Mouse (Mus musculus): ENCODE data around the gene Tyw1. TPM values are rescaled to one million over a fixed set of nuclear protein-coding genes. Genes with fewer than 3 reads are reported as not detected.

The Tyw1 gene
- polyA plus RNA-seq, 1 experiment from 2014 or later, result 30.4 TPM

GRCm38 (mm10) chr5:130327615-130328263, 72.3 kb downstream of the Tyw1 start:
- Histone ChIP-seq H3K9me3 (peaks cover 4% of the 10 kb centered on the region; the same call in 1 of the 2 replicates), H3K4me1 (peaks cover 3% of the 10 kb centered on the region; the same call in 1 of the 2 replicates), H3K9ac (replicated peaks) (no peak overlapping the region), H3K4me3 (no peak overlapping the region), H3K27me3 (no peaks in the 10 kb centered on the region), H3K4me2 (replicated peaks) (no peak overlapping the region), H3K36me3 (peaks cover 23% of the 10 kb centered on the region), H3K27ac (replicated peaks) (no peak overlapping the region)
- WGBS, result 85% methylated on average over 6 of the region's 6 CpGs
- ATAC-seq (ENCODE audit: low FRiP score, low read depth), result no peak

DNA sequence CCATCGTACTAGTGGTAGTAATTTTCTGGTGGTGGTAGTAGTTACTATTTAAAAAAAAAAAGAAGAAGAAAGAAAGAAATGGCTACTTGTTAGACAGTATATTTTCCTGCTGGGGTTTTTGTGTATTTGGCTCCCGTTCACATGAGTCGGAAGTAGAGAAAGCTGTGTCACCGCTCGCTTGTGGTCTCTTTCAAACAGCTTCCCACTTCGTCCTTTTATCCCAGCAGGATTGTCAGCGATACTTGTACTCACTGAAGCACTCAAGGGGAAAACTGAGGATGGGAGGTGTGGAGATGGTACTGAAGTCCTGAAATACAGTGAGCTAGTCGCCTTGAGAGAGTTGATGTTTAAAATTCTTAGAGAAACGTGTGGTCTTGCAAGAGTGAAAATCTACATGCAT, 72.9 kb downstream of the Tyw1 start:
- no peak overlapping the region for H3K4me3 ChIP-seq
- no peak overlapping the region for H3K27ac ChIP-seq (replicated peaks)
- H3K9me3 ChIP-seq, result peaks cover 4% of the 10 kb centered on the region; the same call in 1 of the 2 replicates
- no peak overlapping the region for H3K4me2 ChIP-seq (replicated peaks)
- no peak overlapping the region for H3K9ac ChIP-seq (replicated peaks)
- H3K36me3 ChIP-seq, result peaks cover 23% of the 10 kb centered on the region
- H3K27me3 ChIP-seq, result no peaks in the 10 kb centered on the region
- WGBS, result 85% methylated on average over 9 of the region's 9 CpGs
- H3K4me1 ChIP-seq, result peaks cover 3% of the 10 kb centered on the region; the same call in 1 of the 2 replicates
- no peak for ATAC-seq (ENCODE audit: low FRiP score, low read depth)

DNA sequence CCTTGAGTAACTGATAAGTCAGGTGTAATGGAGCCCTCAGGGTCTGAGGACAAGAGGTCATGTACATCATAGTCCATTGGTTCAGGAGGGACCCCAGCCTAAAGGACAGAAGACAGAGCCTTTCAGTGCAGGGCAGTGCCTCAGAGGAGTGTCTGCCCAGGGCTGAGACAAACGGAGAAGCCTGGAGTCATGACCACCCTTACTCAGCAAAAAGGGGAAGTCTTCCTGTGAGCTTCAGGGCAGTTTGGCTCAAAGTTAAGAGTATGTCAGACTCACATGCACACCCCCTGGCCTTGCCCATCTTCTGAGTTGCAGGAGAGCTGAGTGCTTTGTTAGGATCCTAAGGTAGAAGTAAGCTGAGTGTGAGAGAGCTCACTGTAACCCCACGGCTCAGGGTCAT, 74.5 kb downstream of the Tyw1 start:
- Histone ChIP-seq H3K4me2 (replicated peaks) (no peak overlapping the region), H3K9me3 (no peaks in the 10 kb centered on the region), H3K36me3 (peaks cover 19% of the 10 kb centered on the region), H3K4me3 (no peak overlapping the region), H3K27ac (replicated peaks) (no peak overlapping the region), H3K4me1 (peaks cover 3% of the 10 kb centered on the region; the same call in 1 of the 2 replicates), H3K27me3 (no peaks in the 10 kb centered on the region), H3K9ac (replicated peaks) (no peak overlapping the region)
- no peak for ATAC-seq (ENCODE audit: low FRiP score, low read depth)
- 82% methylated on average over 2 of the region's 2 CpGs for WGBS

GRCm38 (mm10) chr5:130330801-130331200, 75.4 kb downstream of the Tyw1 start:
- no peak for ATAC-seq (ENCODE audit: low FRiP score, low read depth)
- Histone ChIP-seq H3K9me3 (no peaks in the 10 kb centered on the region), H3K27ac (replicated peaks) (no peak overlapping the region), H3K9ac (replicated peaks) (no peak overlapping the region), H3K4me2 (replicated peaks) (no peak overlapping the region), H3K27me3 (no peaks in the 10 kb centered on the region), H3K4me1 (peaks cover 3% of the 10 kb centered on the region; the same call in 1 of the 2 replicates), H3K4me3 (no peak overlapping the region), H3K36me3 (peaks cover 19% of the 10 kb centered on the region)
- WGBS, result 90% methylated on average over 4 of the region's 4 CpGs

GRCm38 (mm10) chr5:130331206-130331605, 75.8 kb downstream of the Tyw1 start:
- H3K4me2 ChIP-seq (replicated peaks), result no peak overlapping the region
- 75% methylated on average over 4 of the region's 4 CpGs for WGBS
- peaks cover 3% of the 10 kb centered on the region; the same call in 1 of the 2 replicates for H3K4me1 ChIP-seq
- H3K9me3 ChIP-seq, result no peaks in the 10 kb centered on the region
- H3K36me3 ChIP-seq, result peaks cover 17% of the 10 kb centered on the region
- no peaks in the 10 kb centered on the region for H3K27me3 ChIP-seq
- no peak overlapping the region for H3K27ac ChIP-seq (replicated peaks)
- no peak for ATAC-seq (ENCODE audit: low FRiP score, low read depth)
- peak overlapping the region; percentile 24; the same call in 1 of the 2 replicates for H3K9ac ChIP-seq (replicated peaks)
- H3K4me3 ChIP-seq, result no peak overlapping the region

- Histone ChIP-seq H3K36me3 (peaks cover 25% of the 10 kb centered on the region), H3K4me2 (replicated peaks) (no peak overlapping the region), H3K27ac (replicated peaks) (no peak overlapping the region), H3K4me3 (no peak overlapping the region), H3K9me3 (no peaks in the 10 kb centered on the region), H3K9ac (replicated peaks) (no peak overlapping the region), H3K27me3 (no peaks in the 10 kb centered on the region; the same call in 1 of the 2 replicates), H3K4me1 (peaks cover 3% of the 10 kb centered on the region; the same call in 1 of the 2 replicates)
- no peak for ATAC-seq (ENCODE audit: low FRiP score, low read depth)
- WGBS, result 85% methylated on average over 7 of the region's 7 CpGs
Observed at GRCm38 (mm10) chr5:130333566-130333965, 78.1 kb downstream of the Tyw1 start.

- no peak for ATAC-seq (ENCODE audit: low FRiP score, low read depth)
- WGBS, result 90% methylated on average over 11 of the region's 11 CpGs
Observed at GRCm38 (mm10) chr5:130333971-130334370, 78.6 kb downstream of the Tyw1 start.

DNA sequence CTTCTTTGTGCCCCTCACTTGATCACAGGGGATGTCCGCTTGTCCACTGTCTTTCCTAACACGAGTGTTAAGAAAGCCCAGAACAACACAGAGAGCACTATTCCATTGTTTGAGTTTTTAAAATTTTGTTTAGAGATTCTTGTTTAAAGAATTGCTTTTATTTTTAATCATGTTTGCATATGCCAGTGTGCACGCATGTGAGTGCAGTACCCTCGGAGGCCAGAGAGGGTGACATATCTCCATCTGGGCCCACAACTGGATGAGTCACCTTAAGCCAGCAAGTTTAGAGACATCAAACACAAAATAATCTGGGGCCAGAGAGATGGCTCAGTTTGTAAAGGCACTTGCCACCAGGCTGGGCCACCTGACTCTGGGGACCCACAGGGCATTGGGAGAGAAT, 80.0 kb downstream of the Tyw1 start:
- Histone ChIP-seq H3K36me3 (peaks cover 32% of the 10 kb centered on the region), H3K27ac (replicated peaks) (no peak overlapping the region), H3K4me1 (peaks cover 3% of the 10 kb centered on the region; the same call in 1 of the 2 replicates), H3K27me3 (no peaks in the 10 kb centered on the region; the same call in 1 of the 2 replicates), H3K9ac (replicated peaks) (no peak overlapping the region), H3K4me2 (replicated peaks) (no peak overlapping the region), H3K9me3 (no peaks in the 10 kb centered on the region), H3K4me3 (no peak overlapping the region)
- WGBS, result 96% methylated on average over 4 of the region's 4 CpGs
- ATAC-seq (ENCODE audit: low FRiP score, low read depth), result no peak

More at GRCm38 (mm10) chr5:130333971-130334370, 78.6 kb downstream of the Tyw1 start:
- no peak overlapping the region for H3K27ac ChIP-seq (replicated peaks)
- no peak overlapping the region for H3K4me2 ChIP-seq (replicated peaks)
- peaks cover 25% of the 10 kb centered on the region for H3K36me3 ChIP-seq
- no peaks in the 10 kb centered on the region; the same call in 1 of the 2 replicates for H3K27me3 ChIP-seq
- H3K9ac ChIP-seq (replicated peaks), result no peak overlapping the region
- H3K4me1 ChIP-seq, result peaks cover 3% of the 10 kb centered on the region; the same call in 1 of the 2 replicates
- H3K9me3 ChIP-seq, result no peaks in the 10 kb centered on the region
- H3K4me3 ChIP-seq, result no peak overlapping the region

GRCm38 (mm10) chr5:130340656-130341055, 85.2 kb downstream of the Tyw1 start:
- Histone ChIP-seq H3K36me3 (peaks cover 52% of the 10 kb centered on the region), H3K4me2 (replicated peaks) (no peak overlapping the region), H3K9ac (replicated peaks) (no peak overlapping the region), H3K27ac (replicated peaks) (no peak overlapping the region), H3K9me3 (0 out of 2 replicates have a peak, but pooled peaks cover 2% of the 10 kb centered on the region), H3K4me1 (peaks cover 4% of the 10 kb centered on the region; the same call in 1 of the 2 replicates), H3K4me3 (no peak overlapping the region), H3K27me3 (no peaks in the 10 kb centered on the region; the same call in 1 of the 2 replicates)
- WGBS, result 95% methylated on average over 15 of the region's 15 CpGs
- ATAC-seq (ENCODE audit: low FRiP score, low read depth), result no peak

- no peak for ATAC-seq (ENCODE audit: low FRiP score, low read depth)
- WGBS, result 94% methylated on average over 7 of the region's 7 CpGs
Observed at GRCm38 (mm10) chr5:130344999-130345398, 89.6 kb downstream of the Tyw1 start.

DNA sequence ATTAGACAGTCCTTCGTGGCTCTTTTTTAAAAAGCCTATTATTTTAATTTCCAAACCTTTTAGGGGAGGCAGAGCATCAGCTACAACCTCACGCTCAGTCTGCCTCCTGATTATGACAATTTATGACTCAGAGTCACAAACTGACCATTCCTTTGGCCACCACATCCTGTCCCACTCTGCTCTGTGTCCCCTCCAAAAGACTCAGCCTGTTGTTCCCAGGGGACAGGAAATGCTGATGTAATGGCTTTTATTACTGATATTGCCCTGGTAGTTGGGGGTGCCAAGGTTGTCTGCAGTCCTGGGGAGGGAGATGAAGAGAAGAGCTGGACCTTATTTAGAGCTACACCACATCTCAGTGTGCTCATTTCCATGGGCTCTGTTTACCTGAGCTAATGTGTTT, 90.5 kb downstream of the Tyw1 start:
- no peaks in the 10 kb centered on the region for H3K27me3 ChIP-seq
- peaks cover 27% of the 10 kb centered on the region for H3K36me3 ChIP-seq
- H3K9me3 ChIP-seq, result peaks cover 12% of the 10 kb centered on the region
- H3K4me2 ChIP-seq (replicated peaks), result no peak overlapping the region
- H3K9ac ChIP-seq (replicated peaks), result no peak overlapping the region
- H3K4me3 ChIP-seq, result no peak overlapping the region
- ATAC-seq (ENCODE audit: low FRiP score, low read depth), result no peak
- H3K27ac ChIP-seq (replicated peaks), result no peak overlapping the region
- peaks cover 4% of the 10 kb centered on the region; the same call in 1 of the 2 replicates for H3K4me1 ChIP-seq
- 82% methylated on average over 2 of the region's 2 CpGs for WGBS

More at GRCm38 (mm10) chr5:130344999-130345398, 89.6 kb downstream of the Tyw1 start:
- H3K9ac ChIP-seq (replicated peaks), result no peak overlapping the region
- peaks cover 35% of the 10 kb centered on the region for H3K36me3 ChIP-seq
- no peak overlapping the region for H3K4me2 ChIP-seq (replicated peaks)
- peaks cover 4% of the 10 kb centered on the region; the same call in 1 of the 2 replicates for H3K4me1 ChIP-seq
- H3K9me3 ChIP-seq, result peaks cover 12% of the 10 kb centered on the region
- no peaks in the 10 kb centered on the region for H3K27me3 ChIP-seq
- no peak overlapping the region for H3K27ac ChIP-seq (replicated peaks)
- H3K4me3 ChIP-seq, result no peak overlapping the region

- Histone ChIP-seq H3K27me3 (no peaks in the 10 kb centered on the region), H3K4me2 (replicated peaks) (no peak overlapping the region), H3K36me3 (no peaks in the 10 kb centered on the region), H3K27ac (replicated peaks) (no peak overlapping the region), H3K4me3 (no peak overlapping the region), H3K9me3 (no peaks in the 10 kb centered on the region), H3K9ac (replicated peaks) (no peak overlapping the region), H3K4me1 (no peaks in the 10 kb centered on the region)
- WGBS, result 65% methylated on average over 7 of the region's 7 CpGs
- ATAC-seq (ENCODE audit: low FRiP score, low read depth), result no peak
Observed at GRCm38 (mm10) chr5:130355223-130355622, 99.8 kb downstream of the Tyw1 start.
